Mouse (Mus musculus) ES-E14 (cell line): Measurements from ENCODE around the gene Ndufv1.

ENCODE experiments used
- CHD2 ChIP-seq: IDR thresholded peaks from 2 replicates; pipeline ENCODE4 v1.6.1; 2014; ENCODE audit warnings: mild to moderate bottlenecking, low read depth, low read length, inconsistent platforms
- MAFK ChIP-seq: IDR thresholded peaks from 2 replicates; pipeline ENCODE4 v1.6.1; 2014; ENCODE audit warnings: mild to moderate bottlenecking, low read depth, low read length, inconsistent platforms; ENCODE audit not compliant: insufficient read depth
- ZC3H11A ChIP-seq: IDR thresholded peaks from 2 replicates; pipeline ENCODE4 v1.6.1; 2012; ENCODE audit warnings: low read depth, mild to moderate bottlenecking, inconsistent platforms, low read length, borderline replicate concordance

GRCm38 (mm10) chr19:4013066-4013465 is 460 bp upstream of the Ndufv1 start:
- TF ChIP-seq MAFK: no peak
- TF ChIP-seq ZC3H11A: no peak
- no peak for TF ChIP-seq CHD2
